Mouse (Mus musculus): Measurements from ENCODE around the gene Angpt4.

Gene Angpt4

DNA sequence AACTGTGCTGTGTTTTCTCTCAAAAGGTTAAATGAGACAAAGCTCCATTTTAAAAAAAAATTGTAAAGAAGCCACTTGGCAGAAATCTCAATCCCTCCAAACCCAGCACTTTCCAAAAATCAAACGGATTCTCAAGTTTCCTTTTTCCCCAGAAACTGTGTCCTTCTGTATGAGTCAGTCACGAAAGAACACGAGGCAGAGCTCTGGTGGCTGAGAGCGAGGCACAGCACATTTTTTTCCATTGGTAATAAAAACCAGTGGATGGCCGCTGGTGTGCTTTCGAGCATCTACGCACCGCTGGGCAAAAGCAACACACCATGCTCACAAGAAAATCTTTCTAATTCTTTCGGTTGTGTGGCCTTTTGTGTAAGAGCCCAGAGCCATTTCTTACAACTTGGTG, 73.0 kb downstream of the Angpt4 start:
- no peak for DNase-seq

DNA sequence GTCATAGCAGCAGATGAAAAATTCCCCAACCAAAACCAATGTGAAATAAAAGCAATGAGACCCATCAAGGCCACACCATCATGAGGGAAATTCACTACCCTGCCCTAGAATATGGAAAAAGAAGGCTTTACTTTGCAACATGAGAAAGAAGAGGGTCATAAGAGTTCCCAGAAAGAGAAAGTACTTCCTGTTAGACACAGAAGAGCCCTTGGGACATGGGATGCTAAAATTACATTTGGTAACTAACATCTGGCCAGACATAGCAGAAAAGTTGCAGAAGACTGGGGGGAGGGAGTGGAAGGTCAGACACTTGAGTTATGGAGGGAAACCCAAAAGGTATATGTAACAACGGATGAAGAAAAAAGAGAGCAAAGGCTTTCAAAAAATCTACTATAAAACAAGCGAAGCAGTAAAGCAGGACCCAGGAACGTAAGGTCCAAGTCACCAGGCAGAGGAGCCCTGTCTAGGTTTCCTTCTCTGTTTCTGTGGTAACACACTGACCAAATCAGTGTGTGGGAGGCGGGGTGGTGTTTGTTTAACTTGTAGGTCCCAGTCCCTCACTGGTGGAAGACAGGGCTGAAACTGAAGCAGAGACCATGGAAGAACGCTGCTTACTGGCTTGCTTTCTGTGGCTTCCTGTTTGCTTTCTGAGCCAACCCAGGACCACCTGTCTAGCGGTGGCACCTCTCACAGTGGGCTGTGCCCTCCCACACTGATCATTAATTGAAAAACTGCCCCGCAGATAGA, 74.6 kb downstream of the Angpt4 start:
- DNase-seq = peak; percentile 58 to 75

DNA sequence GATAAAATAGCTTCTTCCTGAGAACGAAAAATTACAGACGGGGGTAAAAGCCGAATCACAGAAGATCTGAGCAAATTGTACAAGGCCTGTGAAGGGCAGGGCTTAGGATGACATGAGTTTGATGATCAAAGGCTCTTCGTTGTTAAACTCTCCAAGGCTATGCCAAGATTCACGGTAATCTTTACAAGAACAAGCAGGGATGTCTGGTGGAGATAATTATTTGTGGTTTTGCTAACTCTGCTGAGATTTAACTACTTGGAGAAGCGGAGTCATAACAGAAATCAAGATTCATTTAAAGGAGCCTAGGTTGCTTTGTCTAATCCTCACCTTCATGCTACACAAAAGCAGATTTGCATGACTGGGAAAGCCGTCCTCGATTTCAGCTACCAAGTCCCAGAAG, 75.9 kb downstream of the Angpt4 start:
- no peak for DNase-seq

DNA sequence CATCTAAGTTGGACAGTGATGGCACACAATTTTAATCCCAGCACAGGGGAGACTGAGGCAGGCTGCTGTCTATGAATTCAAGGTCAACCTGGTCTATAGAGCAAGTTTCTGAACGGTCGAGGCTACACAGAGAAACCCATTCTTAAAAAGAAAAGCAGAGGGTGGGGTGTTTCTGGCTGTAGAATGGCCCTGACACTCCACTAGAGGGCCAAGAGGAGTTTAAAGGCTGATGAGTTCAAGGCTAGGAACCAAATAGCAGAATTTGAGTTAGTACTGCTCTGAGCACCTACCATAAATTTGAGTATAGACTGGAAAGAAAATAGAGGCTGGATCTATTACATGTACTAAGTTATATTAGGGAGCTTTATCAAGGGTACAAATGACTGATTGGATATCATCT, 78.0 kb downstream of the Angpt4 start:
- DNase-seq = no peak

DNA sequence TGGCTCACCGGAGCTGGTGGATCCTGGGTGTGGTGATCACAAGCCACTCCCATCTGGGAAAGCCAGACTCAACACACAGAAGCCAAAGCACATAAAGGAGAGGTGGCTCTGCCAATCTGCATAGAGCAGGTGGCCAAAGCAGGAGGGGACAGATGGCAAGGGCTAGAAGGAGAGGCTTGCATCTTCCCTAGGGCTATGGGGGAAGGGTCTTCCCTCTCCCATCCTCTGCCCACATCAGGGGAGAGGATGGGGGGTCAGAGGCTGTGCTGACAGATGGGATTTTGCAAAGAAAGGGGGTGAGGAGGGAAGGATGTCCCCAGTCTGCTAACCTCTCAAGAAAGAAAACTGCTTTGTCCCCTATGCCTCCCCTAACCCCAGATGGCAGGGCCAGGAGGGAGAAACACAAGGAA, 80.0 kb downstream of the Angpt4 start:
- no peak for DNase-seq

DNA sequence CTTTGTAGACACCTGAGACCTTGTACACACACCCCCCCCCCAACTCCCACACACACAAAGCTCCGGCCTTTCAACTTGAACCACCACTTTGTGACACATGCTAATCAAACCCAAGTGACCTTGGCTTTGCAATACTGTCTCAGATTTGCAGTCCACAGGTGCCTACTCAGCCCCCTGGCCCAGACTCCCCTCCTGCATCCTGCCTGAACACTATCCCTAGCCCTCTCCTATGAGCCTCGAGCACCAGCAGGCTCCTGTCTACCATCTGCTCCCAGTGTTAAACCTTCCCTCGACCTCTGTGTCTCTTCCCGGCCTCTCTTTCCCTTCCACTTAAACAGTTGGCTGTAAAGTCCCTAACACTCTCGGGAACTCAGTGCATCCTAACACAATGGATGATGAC, 80.4 kb downstream of the Angpt4 start:
- DNase-seq = no peak

DNA sequence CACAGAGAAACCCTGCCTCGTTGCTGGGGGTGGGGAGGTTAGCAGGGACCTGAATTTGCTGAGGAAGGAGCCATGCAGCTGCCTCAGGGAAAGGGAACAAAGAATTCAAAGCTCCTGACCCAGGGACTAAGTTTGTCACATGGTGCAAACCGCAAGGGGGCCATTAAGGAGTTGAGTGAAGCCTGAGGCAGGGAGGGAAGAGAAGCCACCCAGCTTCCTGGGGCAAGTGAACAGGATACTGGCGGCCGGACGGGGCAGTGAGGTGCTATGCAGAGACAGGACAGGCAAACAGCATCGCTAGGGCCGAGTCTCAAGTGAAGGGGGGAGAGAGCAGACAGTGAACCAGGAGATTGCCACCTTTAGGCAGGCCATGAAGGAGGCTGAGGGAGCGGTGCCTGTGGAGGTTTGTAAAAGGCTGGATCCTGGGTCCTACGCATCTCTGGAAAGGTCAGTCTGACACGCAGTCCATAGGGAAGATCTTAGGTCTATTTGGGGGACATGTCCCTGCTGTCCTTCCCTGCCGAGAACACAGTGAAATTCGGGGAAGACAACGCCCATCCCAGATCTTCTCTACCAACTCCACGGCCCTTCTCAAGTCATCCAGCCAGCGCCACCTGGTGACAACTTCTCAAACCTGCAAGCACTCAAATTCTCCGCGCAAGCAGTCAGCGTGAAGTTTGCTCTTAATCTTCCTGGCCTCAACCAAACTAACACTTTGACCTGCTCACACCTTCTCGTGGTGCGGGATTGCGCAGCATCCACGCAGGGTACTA, 83.5 kb downstream of the Angpt4 start:
- DNase-seq = peak; percentile 89 to 90
